Mouse (Mus musculus): ENCODE results near the gene Dlgap1. TPM values are rescaled to one million over a fixed set of nuclear protein-coding genes. Genes with fewer than 3 reads are reported as not detected.

The Dlgap1 gene
- polyA plus RNA-seq, 1 experiment from 2014 or later, result 2.4 TPM

- Histone ChIP-seq H3K4me1 (ENCODE audit: control insufficient read depth, insufficient read depth, low read length) (no peaks in the 10 kb centered on the region), H3K9me3 (ENCODE audit: control insufficient read depth, low read length) (no peaks in the 10 kb centered on the region), H3K4me3 (ENCODE audit: low read depth, low read length) (no peak overlapping the region), H3K9ac (ENCODE audit: low read length) (no peak overlapping the region), H3K27me3 (ENCODE audit: control insufficient read depth, insufficient read depth, low read length) (no peaks in the 10 kb centered on the region), H3K36me3 (ENCODE audit: control insufficient read depth, insufficient read depth, low read length) (no peaks in the 10 kb centered on the region), H3K4me2 (no peak overlapping the region), H3K27ac (ENCODE audit: low read depth, low read length) (no peak overlapping the region)
- ATAC-seq (ENCODE audit: low FRiP score) (no peak), DNase-seq (ENCODE audit: low spot score, missing footprints) (no peak)
- WGBS, result 91% methylated on average over 7 of the region's 7 CpGs
Measured at GRCm38 (mm10) chr17:70472162-70472561, 503.3 kb downstream of the Dlgap1 start.

GRCm38 (mm10) chr17:70473871-70474270 lies 505.0 kb downstream of the Dlgap1 start:
- Histone ChIP-seq H3K4me1 (ENCODE audit: control insufficient read depth, insufficient read depth, low read length) (no peaks in the 10 kb centered on the region), H3K4me3 (ENCODE audit: low read depth, low read length) (no peak overlapping the region), H3K36me3 (ENCODE audit: control insufficient read depth, insufficient read depth, low read length) (no peaks in the 10 kb centered on the region), H3K27ac (ENCODE audit: low read depth, low read length) (no peak overlapping the region), H3K27me3 (ENCODE audit: control insufficient read depth, insufficient read depth, low read length) (no peaks in the 10 kb centered on the region), H3K4me2 (no peak overlapping the region), H3K9ac (ENCODE audit: low read length) (no peak overlapping the region), H3K9me3 (ENCODE audit: control insufficient read depth, low read length) (no peaks in the 10 kb centered on the region)
- WGBS, result 91% methylated on average over 4 of the region's 4 CpGs
- no peak for ATAC-seq (ENCODE audit: low FRiP score)
- DNase-seq (ENCODE audit: low spot score, missing footprints), result no peak

DNA sequence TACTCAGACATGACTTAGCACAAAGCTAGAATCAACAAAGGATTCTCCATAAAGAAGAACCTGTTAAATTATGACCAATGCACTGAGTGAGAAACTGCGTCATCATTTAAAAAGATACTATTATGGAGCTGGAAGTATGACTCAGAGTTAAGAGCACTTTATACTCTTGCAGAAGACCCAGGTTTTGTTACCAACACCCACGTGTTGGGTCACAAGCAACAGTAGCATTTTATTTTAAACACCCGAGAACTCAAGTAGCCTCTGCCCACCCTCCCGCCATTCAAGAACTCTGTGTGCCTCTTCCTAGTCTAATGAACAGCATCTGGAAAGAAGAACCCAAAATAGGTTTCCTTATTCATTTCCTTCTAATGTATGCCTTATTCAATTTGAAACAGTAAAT lies 514.8 kb downstream of the Dlgap1 start:
- Histone ChIP-seq H3K27ac (ENCODE audit: low read depth, low read length) (no peak overlapping the region), H3K27me3 (ENCODE audit: control insufficient read depth, insufficient read depth, low read length) (no peaks in the 10 kb centered on the region), H3K4me3 (ENCODE audit: low read depth, low read length) (no peak overlapping the region), H3K4me1 (ENCODE audit: control insufficient read depth, insufficient read depth, low read length) (no peaks in the 10 kb centered on the region), H3K36me3 (ENCODE audit: control insufficient read depth, insufficient read depth, low read length) (no peaks in the 10 kb centered on the region), H3K9ac (ENCODE audit: low read length) (no peak overlapping the region), H3K9me3 (ENCODE audit: control insufficient read depth, low read length) (no peaks in the 10 kb centered on the region), H3K4me2 (no peak overlapping the region)
- ATAC-seq (ENCODE audit: low FRiP score), result no peak
- DNase-seq (ENCODE audit: low spot score, missing footprints), result no peak
- 88% methylated on average over 4 of the region's 4 CpGs for WGBS

DNA sequence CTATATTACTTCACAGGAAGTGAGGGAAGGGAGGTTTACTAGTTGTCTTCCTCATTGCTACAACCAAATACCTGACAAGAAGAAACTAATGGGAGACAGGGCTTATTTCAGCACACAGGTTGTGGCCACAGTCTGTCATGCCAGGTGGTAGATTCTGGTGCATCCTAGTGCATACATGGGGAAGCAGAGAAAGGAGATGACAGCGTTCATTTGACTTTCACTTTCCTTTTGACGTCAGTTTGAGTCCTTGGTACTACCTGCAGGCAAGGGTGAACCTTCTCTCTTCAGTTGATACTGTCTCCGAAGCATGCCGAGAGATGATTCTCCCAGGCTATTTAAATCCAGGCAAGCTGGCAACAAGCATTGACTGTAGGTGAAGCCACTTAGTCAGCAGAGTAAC lies 516.8 kb downstream of the Dlgap1 start:
- H3K9ac ChIP-seq (ENCODE audit: low read length), result no peak overlapping the region
- DNase-seq (ENCODE audit: low spot score, missing footprints) (no peak), ATAC-seq (ENCODE audit: low FRiP score) (no peak)
- no peaks in the 10 kb centered on the region for H3K4me1 ChIP-seq (ENCODE audit: control insufficient read depth, insufficient read depth, low read length)
- 88% methylated on average over 4 of the region's 4 CpGs for WGBS
- H3K27ac ChIP-seq (ENCODE audit: low read depth, low read length), result no peak overlapping the region
- H3K4me3 ChIP-seq (ENCODE audit: low read depth, low read length), result no peak overlapping the region
- no peaks in the 10 kb centered on the region for H3K9me3 ChIP-seq (ENCODE audit: control insufficient read depth, low read length)
- no peak overlapping the region for H3K4me2 ChIP-seq
- no peaks in the 10 kb centered on the region for H3K27me3 ChIP-seq (ENCODE audit: control insufficient read depth, insufficient read depth, low read length)
- H3K36me3 ChIP-seq (ENCODE audit: control insufficient read depth, insufficient read depth, low read length), result no peaks in the 10 kb centered on the region

DNA sequence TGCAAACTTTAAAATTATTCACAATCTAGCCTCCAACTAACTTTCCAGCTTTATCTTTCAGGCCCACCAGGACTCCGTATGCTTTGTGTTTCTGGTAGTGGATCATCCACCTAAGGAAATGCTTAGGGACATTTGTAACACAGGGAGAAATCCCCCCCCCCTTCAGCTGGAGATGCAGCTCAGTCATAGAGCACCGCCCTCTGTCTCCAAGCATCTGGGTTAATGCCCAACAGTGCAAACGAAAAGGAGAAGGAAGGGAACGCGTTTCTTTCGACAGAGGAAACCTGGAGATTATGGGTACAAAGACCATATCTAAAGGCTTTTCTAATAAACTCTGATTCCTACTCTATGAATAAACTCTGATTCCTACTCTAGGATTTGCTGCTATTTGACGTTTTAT lies 517.4 kb downstream of the Dlgap1 start:
- no peak overlapping the region for H3K4me3 ChIP-seq (ENCODE audit: low read depth, low read length)
- no peak overlapping the region for H3K4me2 ChIP-seq
- no peaks in the 10 kb centered on the region for H3K4me1 ChIP-seq (ENCODE audit: control insufficient read depth, insufficient read depth, low read length)
- 88% methylated on average over 7 of the region's 7 CpGs for WGBS
- DNase-seq (ENCODE audit: low spot score, missing footprints) (no peak), ATAC-seq (ENCODE audit: low FRiP score) (no peak)
- no peaks in the 10 kb centered on the region for H3K27me3 ChIP-seq (ENCODE audit: control insufficient read depth, insufficient read depth, low read length)
- H3K27ac ChIP-seq (ENCODE audit: low read depth, low read length), result no peak overlapping the region
- no peak overlapping the region for H3K9ac ChIP-seq (ENCODE audit: low read length)
- no peaks in the 10 kb centered on the region for H3K9me3 ChIP-seq (ENCODE audit: control insufficient read depth, low read length)
- no peaks in the 10 kb centered on the region for H3K36me3 ChIP-seq (ENCODE audit: control insufficient read depth, insufficient read depth, low read length)

GRCm38 (mm10) chr17:70486831-70487230 lies 518.0 kb downstream of the Dlgap1 start:
- no peaks in the 10 kb centered on the region for H3K4me1 ChIP-seq (ENCODE audit: control insufficient read depth, insufficient read depth, low read length)
- 89% methylated on average over 10 of the region's 10 CpGs for WGBS
- DNase-seq (ENCODE audit: low spot score, missing footprints) (no peak), ATAC-seq (ENCODE audit: low FRiP score) (no peak)
- H3K9ac ChIP-seq (ENCODE audit: low read length), result no peak overlapping the region
- H3K36me3 ChIP-seq (ENCODE audit: control insufficient read depth, insufficient read depth, low read length), result no peaks in the 10 kb centered on the region
- no peaks in the 10 kb centered on the region for H3K9me3 ChIP-seq (ENCODE audit: control insufficient read depth, low read length)
- no peak overlapping the region for H3K27ac ChIP-seq (ENCODE audit: low read depth, low read length)
- H3K4me2 ChIP-seq, result no peak overlapping the region
- no peak overlapping the region for H3K4me3 ChIP-seq (ENCODE audit: low read depth, low read length)
- no peaks in the 10 kb centered on the region for H3K27me3 ChIP-seq (ENCODE audit: control insufficient read depth, insufficient read depth, low read length)

DNA sequence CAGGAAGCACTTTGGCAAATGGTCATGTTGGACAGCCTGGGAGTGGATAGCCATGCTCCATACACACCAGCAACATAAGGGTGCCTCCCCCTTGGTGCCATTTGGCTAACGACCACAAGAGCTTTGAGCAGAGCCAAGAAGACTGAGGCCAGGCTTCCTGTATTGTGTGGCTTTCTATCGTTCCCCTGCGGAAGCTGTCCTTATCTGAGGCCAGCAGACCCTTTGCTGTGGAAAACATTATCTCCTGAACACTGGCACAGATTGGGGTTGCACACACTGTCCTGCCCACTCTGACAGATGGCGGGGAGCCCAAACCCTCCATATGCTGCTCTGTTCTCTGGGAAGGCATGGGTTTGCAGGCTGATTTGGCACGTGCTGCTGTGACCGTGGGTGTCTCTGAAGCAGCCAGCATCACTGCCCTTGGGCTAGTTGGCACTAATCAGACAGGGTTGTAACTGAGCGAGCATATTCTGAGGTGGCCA lies 520.0 kb downstream of the Dlgap1 start:
- DNase-seq (ENCODE audit: low spot score, missing footprints), result no peak
- Histone ChIP-seq H3K4me2 (no peak overlapping the region), H3K4me3 (ENCODE audit: low read depth, low read length) (no peak overlapping the region), H3K9ac (ENCODE audit: low read length) (no peak overlapping the region), H3K36me3 (ENCODE audit: control insufficient read depth, insufficient read depth, low read length) (no peaks in the 10 kb centered on the region), H3K4me1 (ENCODE audit: control insufficient read depth, insufficient read depth, low read length) (no peaks in the 10 kb centered on the region), H3K27ac (ENCODE audit: low read depth, low read length) (no peak overlapping the region), H3K27me3 (ENCODE audit: control insufficient read depth, insufficient read depth, low read length) (no peaks in the 10 kb centered on the region), H3K9me3 (ENCODE audit: control insufficient read depth, low read length) (no peaks in the 10 kb centered on the region)
- no peak for ATAC-seq (ENCODE audit: low FRiP score)
- 83% methylated on average over 7 of the region's 7 CpGs for WGBS

- WGBS, result 92% methylated on average over 4 of the region's 4 CpGs
- no peaks in the 10 kb centered on the region for H3K36me3 ChIP-seq (ENCODE audit: control insufficient read depth, insufficient read depth, low read length)
- no peaks in the 10 kb centered on the region for H3K9me3 ChIP-seq (ENCODE audit: control insufficient read depth, low read length)
- H3K4me2 ChIP-seq, result no peak overlapping the region
- DNase-seq (ENCODE audit: low spot score, missing footprints) (no peak), ATAC-seq (ENCODE audit: low FRiP score) (no peak)
- no peak overlapping the region for H3K27ac ChIP-seq (ENCODE audit: low read depth, low read length)
- no peak overlapping the region for H3K9ac ChIP-seq (ENCODE audit: low read length)
- no peaks in the 10 kb centered on the region for H3K27me3 ChIP-seq (ENCODE audit: control insufficient read depth, insufficient read depth, low read length)
- H3K4me1 ChIP-seq (ENCODE audit: control insufficient read depth, insufficient read depth, low read length), result no peaks in the 10 kb centered on the region
- H3K4me3 ChIP-seq (ENCODE audit: low read depth, low read length), result no peak overlapping the region
Measured at GRCm38 (mm10) chr17:70491575-70491974, 522.7 kb downstream of the Dlgap1 start.

- ATAC-seq (ENCODE audit: low FRiP score) (no peak), DNase-seq (ENCODE audit: low spot score, missing footprints) (no peak)
- Histone ChIP-seq H3K4me3 (ENCODE audit: low read depth, low read length) (no peak overlapping the region), H3K4me1 (ENCODE audit: control insufficient read depth, insufficient read depth, low read length) (no peaks in the 10 kb centered on the region), H3K4me2 (no peak overlapping the region), H3K9me3 (ENCODE audit: control insufficient read depth, low read length) (no peaks in the 10 kb centered on the region), H3K9ac (ENCODE audit: low read length) (no peak overlapping the region), H3K36me3 (ENCODE audit: control insufficient read depth, insufficient read depth, low read length) (no peaks in the 10 kb centered on the region), H3K27me3 (ENCODE audit: control insufficient read depth, insufficient read depth, low read length) (no peaks in the 10 kb centered on the region), H3K27ac (ENCODE audit: low read depth, low read length) (no peak overlapping the region)
- 83% methylated on average over 4 of the region's 4 CpGs for WGBS
Measured at GRCm38 (mm10) chr17:70494338-70494737, 525.5 kb downstream of the Dlgap1 start.

- Histone ChIP-seq H3K4me1 (ENCODE audit: control insufficient read depth, insufficient read depth, low read length) (no peaks in the 10 kb centered on the region), H3K36me3 (ENCODE audit: control insufficient read depth, insufficient read depth, low read length) (no peaks in the 10 kb centered on the region), H3K27ac (ENCODE audit: low read depth, low read length) (no peak overlapping the region), H3K9me3 (ENCODE audit: control insufficient read depth, low read length) (no peaks in the 10 kb centered on the region), H3K27me3 (ENCODE audit: control insufficient read depth, insufficient read depth, low read length) (no peaks in the 10 kb centered on the region), H3K4me2 (no peak overlapping the region), H3K9ac (ENCODE audit: low read length) (no peak overlapping the region), H3K4me3 (ENCODE audit: low read depth, low read length) (no peak overlapping the region)
- 50% methylated on average over 6 of the region's 6 CpGs for WGBS
- DNase-seq (ENCODE audit: low spot score, missing footprints), result peak; percentile 86
- peak; percentile 48; the same call in 1 of the 2 replicates for ATAC-seq (ENCODE audit: low FRiP score)
Measured at GRCm38 (mm10) chr17:70498256-70498655, 529.4 kb downstream of the Dlgap1 start.
